Mouse (Mus musculus): ENCODE data around the gene Pax1. TPM values are rescaled to one million over a fixed set of nuclear protein-coding genes. Genes with fewer than 3 reads are reported as not detected.

Gene Pax1
- polyA plus RNA-seq, 1 experiment from 2014 or later: 0.38 TPM

DNA sequence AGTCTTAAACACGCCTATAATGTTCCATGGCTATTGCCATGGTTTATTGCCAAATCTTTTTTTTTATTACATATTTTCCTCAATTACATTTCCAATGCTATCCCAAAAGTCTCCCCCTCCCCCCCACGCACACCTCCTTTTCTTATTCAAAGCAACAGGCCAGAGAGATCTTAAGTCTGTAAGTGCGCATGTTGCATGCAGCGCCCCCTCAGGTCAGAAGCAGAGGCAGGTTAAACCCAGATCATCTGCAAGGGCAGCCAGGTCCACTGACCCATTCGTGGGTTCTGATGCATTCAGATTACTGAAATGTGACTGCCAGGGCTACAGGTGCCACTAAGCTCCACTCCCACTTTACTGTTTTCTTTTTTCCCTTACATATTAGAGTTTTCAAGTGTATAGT is 25.2 kb downstream of the Pax1 start:
- 54% methylated on average over 5 of the region's 5 CpGs for WGBS
- Histone ChIP-seq H3K27ac (ENCODE audit: low read length) (no peak overlapping the region), H3K4me2 (ENCODE audit: low read depth, low read length) (no peak overlapping the region), H3K9ac (ENCODE audit: low read length) (no peak overlapping the region), H3K27me3 (ENCODE audit: control insufficient read depth, insufficient read depth, low read depth, low read length) (no peaks in the 10 kb centered on the region), H3K9me3 (ENCODE audit: control insufficient read depth, low read length) (no peaks in the 10 kb centered on the region), H3K4me3 (ENCODE audit: low read length) (no peak overlapping the region), H3K4me1 (replicated peaks; ENCODE audit: control insufficient read depth, insufficient read depth, low read length) (no peaks in the 10 kb centered on the region), H3K36me3 (ENCODE audit: control insufficient read depth, insufficient read depth, low read length) (no peaks in the 10 kb centered on the region)
- no peak for ATAC-seq (ENCODE audit: low read depth)

DNA sequence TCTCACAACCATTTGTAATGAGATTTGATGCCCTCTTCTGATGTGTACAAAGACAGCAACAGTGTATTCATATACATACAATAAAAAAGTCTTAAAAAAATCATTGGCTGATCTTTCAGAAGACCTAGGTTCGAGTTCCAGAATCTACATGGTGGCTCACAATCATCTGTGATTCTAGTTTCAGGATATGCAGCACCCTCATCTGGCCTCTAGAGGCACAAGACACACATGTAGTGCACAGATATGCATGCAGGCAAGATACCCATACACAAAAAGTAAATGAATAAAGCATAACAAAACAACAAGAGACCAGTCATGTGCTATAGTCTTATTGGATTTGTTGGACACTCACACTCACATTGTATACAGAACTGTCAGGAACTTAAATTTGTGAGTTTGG is 47.6 kb downstream of the Pax1 start:
- Histone ChIP-seq H3K4me2 (ENCODE audit: low read depth, low read length) (no peak overlapping the region), H3K27me3 (ENCODE audit: control insufficient read depth, insufficient read depth, low read depth, low read length) (no peaks in the 10 kb centered on the region), H3K27ac (ENCODE audit: low read length) (no peak overlapping the region), H3K4me3 (ENCODE audit: low read length) (no peak overlapping the region), H3K9ac (ENCODE audit: low read length) (no peak overlapping the region), H3K4me1 (replicated peaks; ENCODE audit: control insufficient read depth, insufficient read depth, low read length) (no peaks in the 10 kb centered on the region), H3K9me3 (ENCODE audit: control insufficient read depth, low read length) (no peaks in the 10 kb centered on the region), H3K36me3 (ENCODE audit: control insufficient read depth, insufficient read depth, low read length) (no peaks in the 10 kb centered on the region)
- WGBS: 55% methylated on average over 1 of the region's 1 CpGs
- no peak for ATAC-seq (ENCODE audit: low read depth)

DNA sequence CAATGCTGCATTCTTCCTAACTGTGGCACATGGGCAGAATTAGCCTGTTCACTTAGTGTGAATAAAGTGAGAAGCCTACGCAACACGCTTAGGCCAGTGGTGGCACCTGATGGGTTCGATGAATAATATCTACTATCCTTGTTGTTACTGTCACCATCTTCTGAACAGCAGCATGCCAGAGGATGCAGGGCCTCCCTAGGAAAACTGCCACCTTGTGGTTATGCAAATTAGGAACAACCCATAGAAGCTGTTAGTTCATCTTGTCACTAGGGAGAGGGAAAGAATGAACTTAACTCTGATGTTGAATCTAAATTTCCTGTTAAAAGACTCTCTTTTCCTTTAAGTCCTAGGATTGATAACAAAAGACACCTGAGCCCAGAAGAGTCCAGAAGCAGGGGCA is 53.3 kb downstream of the Pax1 start:
- H3K27ac ChIP-seq (ENCODE audit: low read length): no peak overlapping the region
- H3K9ac ChIP-seq (ENCODE audit: low read length): no peak overlapping the region
- H3K27me3 ChIP-seq (ENCODE audit: control insufficient read depth, insufficient read depth, low read depth, low read length): no peaks in the 10 kb centered on the region
- H3K4me1 ChIP-seq (replicated peaks; ENCODE audit: control insufficient read depth, insufficient read depth, low read length): no peaks in the 10 kb centered on the region
- no peaks in the 10 kb centered on the region for H3K36me3 ChIP-seq (ENCODE audit: control insufficient read depth, insufficient read depth, low read length)
- no peak for ATAC-seq (ENCODE audit: low read depth)
- no peaks in the 10 kb centered on the region for H3K9me3 ChIP-seq (ENCODE audit: control insufficient read depth, low read length)
- no peak overlapping the region for H3K4me3 ChIP-seq (ENCODE audit: low read length)
- H3K4me2 ChIP-seq (ENCODE audit: low read depth, low read length): no peak overlapping the region
- 87% methylated on average over 3 of the region's 3 CpGs for WGBS

DNA sequence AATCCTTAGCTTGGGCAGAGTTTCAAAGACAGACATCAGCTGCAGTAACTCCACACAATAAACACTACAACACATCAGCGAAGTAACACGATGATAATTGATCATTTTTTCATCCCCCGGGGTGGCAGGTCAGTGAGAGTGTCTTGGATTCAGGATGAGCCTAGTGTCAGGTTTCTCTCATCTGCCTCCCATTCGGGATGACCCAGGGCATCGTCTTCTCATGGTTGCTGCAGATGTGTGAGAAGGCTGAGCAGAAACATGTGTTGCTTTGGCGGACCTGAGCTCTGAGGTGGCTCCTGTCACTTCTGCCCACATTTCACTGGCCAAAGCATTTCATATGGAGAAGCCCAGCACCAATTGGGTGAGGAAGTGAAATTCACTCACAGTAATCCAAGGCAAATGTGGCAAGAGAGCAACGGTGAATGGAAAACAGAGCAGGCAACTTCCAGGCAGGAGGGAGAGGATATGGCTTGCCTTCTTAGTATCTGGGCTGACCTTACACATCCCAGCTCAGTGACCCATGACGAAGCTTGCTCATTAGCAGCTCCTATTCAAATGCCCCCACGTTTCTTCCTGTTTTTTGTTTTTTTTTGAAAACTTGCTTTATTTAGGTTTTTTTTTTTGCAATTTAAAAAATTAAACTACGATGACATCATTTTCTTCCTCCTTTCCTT is 63.0 kb downstream of the Pax1 start:
- H3K4me3 ChIP-seq (ENCODE audit: low read length): no peak overlapping the region
- H3K36me3 ChIP-seq (ENCODE audit: control insufficient read depth, insufficient read depth, low read length): no peaks in the 10 kb centered on the region
- no peaks in the 10 kb centered on the region for H3K9me3 ChIP-seq (ENCODE audit: control insufficient read depth, low read length)
- no peak overlapping the region for H3K27ac ChIP-seq (ENCODE audit: low read length)
- no peak overlapping the region for H3K4me2 ChIP-seq (ENCODE audit: low read depth, low read length)
- H3K4me1 ChIP-seq (replicated peaks; ENCODE audit: control insufficient read depth, insufficient read depth, low read length): no peaks in the 10 kb centered on the region
- no peak for ATAC-seq (ENCODE audit: low read depth)
- H3K9ac ChIP-seq (ENCODE audit: low read length): no peak overlapping the region
- H3K27me3 ChIP-seq (ENCODE audit: control insufficient read depth, insufficient read depth, low read depth, low read length): no peaks in the 10 kb centered on the region
- 37% methylated on average over 10 of the region's 10 CpGs for WGBS

DNA sequence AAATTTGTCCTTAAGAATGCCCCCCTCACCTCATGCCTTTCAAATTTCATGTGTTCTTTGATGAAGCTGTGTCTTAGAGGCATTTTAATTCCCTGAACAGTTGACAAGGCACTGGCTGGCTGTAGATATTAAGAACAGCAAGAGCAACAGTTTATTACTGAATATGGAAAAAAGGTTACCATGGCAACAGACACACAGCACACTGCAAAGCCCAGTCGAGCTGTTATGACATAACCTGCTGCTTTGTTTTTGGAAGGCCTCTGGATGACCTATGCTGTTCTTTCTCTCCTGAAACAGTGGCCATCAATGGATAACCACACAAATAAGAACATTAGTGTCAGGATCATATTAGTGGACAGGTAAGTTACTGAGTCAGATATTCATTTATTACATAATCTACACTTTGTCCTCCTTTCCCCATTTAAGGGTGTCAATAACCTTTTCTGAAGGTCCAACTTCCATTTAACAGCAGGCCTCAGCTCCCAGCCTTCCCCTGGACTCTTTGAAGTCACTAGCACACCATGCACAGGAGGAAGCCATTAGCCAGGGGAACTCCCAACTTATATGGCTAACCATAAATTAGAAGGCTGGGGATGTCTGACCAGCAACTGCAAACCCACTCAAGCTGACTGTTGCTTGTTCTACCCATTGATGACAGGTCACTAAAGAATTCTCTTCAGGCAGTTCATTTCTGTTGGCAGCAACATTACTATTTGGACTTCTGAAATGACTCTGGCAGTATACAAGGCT is 68.1 kb downstream of the Pax1 start:
- no peak overlapping the region for H3K4me3 ChIP-seq (ENCODE audit: low read length)
- no peak overlapping the region for H3K27ac ChIP-seq (ENCODE audit: low read length)
- no peaks in the 10 kb centered on the region for H3K27me3 ChIP-seq (ENCODE audit: control insufficient read depth, insufficient read depth, low read depth, low read length)
- H3K4me1 ChIP-seq (replicated peaks; ENCODE audit: control insufficient read depth, insufficient read depth, low read length): no peaks in the 10 kb centered on the region
- H3K36me3 ChIP-seq (ENCODE audit: control insufficient read depth, insufficient read depth, low read length): no peaks in the 10 kb centered on the region
- H3K9me3 ChIP-seq (ENCODE audit: control insufficient read depth, low read length): no peaks in the 10 kb centered on the region
- no peak for ATAC-seq (ENCODE audit: low read depth)
- 14% methylated on average over 1 of the region's 1 CpGs for WGBS
- no peak overlapping the region for H3K4me2 ChIP-seq (ENCODE audit: low read depth, low read length)
- no peak overlapping the region for H3K9ac ChIP-seq (ENCODE audit: low read length)

DNA sequence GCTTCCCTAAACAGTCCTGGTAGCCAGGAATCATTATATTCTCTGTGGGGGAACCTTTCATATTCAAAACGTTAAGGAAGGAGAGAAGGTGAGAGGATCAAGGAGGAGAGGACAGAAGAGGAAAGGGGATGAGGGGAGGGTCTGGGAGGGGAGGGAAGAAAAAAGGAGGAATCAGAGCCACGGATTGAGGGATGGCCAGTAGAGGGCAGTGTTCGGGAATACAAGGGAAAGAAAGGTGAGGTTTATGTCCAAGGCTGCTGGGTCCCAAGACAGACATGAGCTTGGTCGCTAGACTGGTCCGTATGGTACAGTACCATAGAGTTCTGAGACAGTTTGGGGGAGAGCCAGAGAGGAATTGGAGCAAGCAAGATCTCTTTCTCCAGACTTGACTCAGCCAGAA is 71.4 kb downstream of the Pax1 start:
- Histone ChIP-seq H3K36me3 (ENCODE audit: control insufficient read depth, insufficient read depth, low read length) (no peaks in the 10 kb centered on the region), H3K4me1 (replicated peaks; ENCODE audit: control insufficient read depth, insufficient read depth, low read length) (no peaks in the 10 kb centered on the region), H3K4me2 (ENCODE audit: low read depth, low read length) (no peak overlapping the region), H3K27ac (ENCODE audit: low read length) (no peak overlapping the region), H3K4me3 (ENCODE audit: low read length) (no peak overlapping the region), H3K9ac (ENCODE audit: low read length) (no peak overlapping the region), H3K27me3 (ENCODE audit: control insufficient read depth, insufficient read depth, low read depth, low read length) (no peaks in the 10 kb centered on the region), H3K9me3 (ENCODE audit: control insufficient read depth, low read length) (no peaks in the 10 kb centered on the region)
- no peak for ATAC-seq (ENCODE audit: low read depth)
- WGBS: 24% methylated on average over 5 of the region's 5 CpGs

Other genes starting within 250 kb of the Pax1 start
- gene Nkx2-2, start 167.7 kb upstream of the Pax1 start, polyA plus RNA-seq (2015; fragmentation: Nextera tagmentation; extraction: Ambion mirVana): not detected in 2 replicates